Mouse (Mus musculus): ENCODE data around the gene Cd109.

The Cd109 gene

GRCm38 (mm10) chr9:78646008-78646777, 30.8 kb downstream of the Cd109 start:
- DNase-seq = peak; percentile 15

GRCm38 (mm10) chr9:78648641-78649040, 33.3 kb downstream of the Cd109 start:
- DNase-seq = no peak

- DNase-seq = no peak
These were observed 34.1 kb downstream of the Cd109 start for GRCm38 (mm10) chr9:78649398-78649797.

GRCm38 (mm10) chr9:78657564-78657963, 42.2 kb downstream of the Cd109 start:
- no peak for DNase-seq

GRCm38 (mm10) chr9:78671446-78671985, 56.2 kb downstream of the Cd109 start:
- no peak for DNase-seq

- DNase-seq = peak; percentile 31
These were observed 85.3 kb downstream of the Cd109 start for GRCm38 (mm10) chr9:78700691-78701090.

- no peak for DNase-seq
These were observed 87.3 kb downstream of the Cd109 start for GRCm38 (mm10) chr9:78702509-78703239.

- DNase-seq = no peak
These were observed 105.8 kb downstream of the Cd109 start for GRCm38 (mm10) chr9:78720888-78721798.

GRCm38 (mm10) chr9:78731931-78732330, 116.6 kb downstream of the Cd109 start:
- no peak for DNase-seq

- no peak for DNase-seq
These were observed 120.2 kb downstream of the Cd109 start for GRCm38 (mm10) chr9:78735519-78735918.

- DNase-seq = no peak
These were observed 126.7 kb downstream of the Cd109 start for GRCm38 (mm10) chr9:78742012-78742411.

GRCm38 (mm10) chr9:78750246-78750645, 134.9 kb downstream of the Cd109 start:
- DNase-seq = no peak

All from cerebellum, adult 11 months (tissue).